ENCODE assay signal across 31 mouse cellular contexts in the genomic region with DNA sequence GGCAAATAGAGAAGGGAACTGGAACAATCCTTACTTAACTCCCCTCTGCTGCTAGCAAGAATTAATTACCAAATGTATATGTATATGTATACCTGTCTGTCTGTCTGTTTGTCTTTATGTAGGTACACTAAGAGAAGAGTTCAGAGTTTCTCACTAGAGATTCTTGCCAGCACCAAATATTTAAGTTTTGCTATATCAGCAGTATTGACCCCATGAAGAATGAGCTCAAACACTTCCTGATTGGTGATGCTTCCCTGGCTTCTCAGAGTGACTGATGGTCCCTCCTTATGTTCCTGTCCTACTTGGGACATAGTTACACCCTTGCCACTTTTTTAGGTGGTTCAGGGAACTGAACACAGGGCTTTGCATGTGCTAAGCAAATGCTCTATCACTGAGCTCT.
"Had no signal": no experiment of that assay in that cellular context is flagged by ENCODE, and none has a peak within 500 bp of the region (broad histone marks: within the 10 kb centered on the region; RNA-seq: fewer than 3 reads in every experiment).

No protein-coding gene starts in this region.

- H3K27ac ChIP-seq: limb, embryonic 10.5 days; limb, embryonic 12.5 days; limb, embryonic 13.5 days; limb, embryonic 15.5 days; liver, embryonic 12.5 days; liver, embryonic 13.5 days; liver, embryonic 14.5 days; liver, embryonic 15.5 days; lung, embryonic 15.5 days; macrophage; midbrain, embryonic 10.5 days; midbrain, embryonic 12.5 days; midbrain, embryonic 13.5 days; midbrain, embryonic 15.5 days had no signal

- DNase-seq: left cerebral cortex, postnatal 4 days; liver; liver, embryonic 13.5 days; liver, postnatal 0 days; lung, adult 18-20 months; lung, adult 2 months; lung, embryonic 14.5 days; lung, postnatal 10 days; lung, postnatal 14 days; lung, postnatal 36 days; lung, postnatal 4 days; midbrain, embryonic 14.5 days had no signal

- H3K4me2 ChIP-seq: limb, embryonic 12.5 days; limb, embryonic 13.5 days; limb, embryonic 15.5 days; liver, embryonic 11.5 days; liver, embryonic 12.5 days; liver, embryonic 13.5 days; liver, embryonic 15.5 days; lung, embryonic 14.5 days; lung, embryonic 15.5 days; midbrain, embryonic 11.5 days; midbrain, embryonic 12.5 days; midbrain, embryonic 13.5 days; midbrain, embryonic 15.5 days had no signal

- ATAC-seq: liver, embryonic 12.5 days; liver, postnatal 0 days; lung, postnatal 0 days; midbrain, embryonic 13.5 days; midbrain, embryonic 15.5 days; midbrain, embryonic 16.5 days had no signal

- H3K4me3 ChIP-seq: limb, embryonic 10.5 days; limb, embryonic 12.5 days; limb, embryonic 13.5 days; limb, embryonic 15.5 days; liver, embryonic 12.5 days; liver, embryonic 13.5 days; liver, embryonic 15.5 days; lung, embryonic 15.5 days; megakaryocyte, embryonic 14.5 days; midbrain, embryonic 10.5 days; midbrain, embryonic 12.5 days; midbrain, embryonic 13.5 days; midbrain, embryonic 15.5 days; myocyte had no signal

- H3K9ac ChIP-seq: limb, embryonic 12.5 days; limb, embryonic 13.5 days; limb, embryonic 15.5 days; liver, embryonic 12.5 days; liver, embryonic 13.5 days; liver, embryonic 14.5 days; liver, embryonic 15.5 days; liver, postnatal 0 days; lung, embryonic 14.5 days; lung, embryonic 15.5 days; midbrain, embryonic 12.5 days; midbrain, embryonic 13.5 days; midbrain, embryonic 15.5 days had no signal

- H3K27me3 ChIP-seq: limb, embryonic 12.5 days; limb, embryonic 13.5 days; limb, embryonic 15.5 days; liver, embryonic 12.5 days; liver, embryonic 13.5 days; liver, embryonic 15.5 days; lung, embryonic 15.5 days; megakaryocyte, embryonic 14.5 days; midbrain, embryonic 12.5 days; midbrain, embryonic 13.5 days; midbrain, embryonic 15.5 days had no signal

- H3K9me3 ChIP-seq: limb, embryonic 10.5 days; limb, embryonic 12.5 days; limb, embryonic 13.5 days; limb, embryonic 15.5 days; liver, embryonic 12.5 days; liver, embryonic 13.5 days; liver, embryonic 15.5 days; lung, embryonic 15.5 days; megakaryocyte, embryonic 14.5 days; midbrain, embryonic 10.5 days; midbrain, embryonic 12.5 days; midbrain, embryonic 13.5 days; midbrain, embryonic 15.5 days had no signal

- H3K4me1 ChIP-seq: limb, embryonic 10.5 days; limb, embryonic 12.5 days; limb, embryonic 13.5 days; limb, embryonic 15.5 days; lung, embryonic 15.5 days; midbrain, embryonic 10.5 days; midbrain, embryonic 12.5 days; midbrain, embryonic 13.5 days; midbrain, embryonic 15.5 days had no signal
